Mouse (Mus musculus) gastrocnemius, postnatal 25 days (tissue): ENCODE data around the gene Gm8281. TPM values are rescaled to one million over a fixed set of nuclear protein-coding genes. Genes with fewer than 3 reads are reported as not detected.
"Not testable (repeated sequence)": the region's sequence is repeated elsewhere in the genome, so short reads cannot be mapped to it uniquely, and the experiment has no call there.

Experiments used
- DNase-seq: peaks from one replicate; pipeline ENCODE4 v3.0.0; 2022
- long read RNA-seq, 2 experiments: library from polyadenylated mRNA; stranded (forward); transcript quantifications; one replicate each; pipeline ENCODE4 v2.0.0; 2021
- total RNA-seq, 2 experiments: library from RNA; stranded (reverse); gene quantifications; 1 replicate in 1 of 2; 2 replicates in 1 of 2; pipeline ENCODE4 v1.2.3; 2021

The Gm8281 gene
- under 1 TPM in 1 of 2 experiments, not detected in 1; 0.20 TPM for total RNA-seq
- long read RNA-seq, experiment 1, partial matches to known transcripts: 0 of 1 reads
- long read RNA-seq, experiment 1, other reads (novel, unspliced or antisense): 1 of 1 reads
- long read RNA-seq, experiment 2: 0 reads

- peak; percentile 4 for DNase-seq
These were observed at the start of gene Gm8281 for GRCm38 (mm10) chr14:5070611-5071490. TSS of gene Gm8281 (plus strand) at chr14:5071040.

GRCm38 (mm10) chr14:5050329-5050728 is 20.5 kb upstream of the Gm8281 start, which contains the start of gene 4930555G01Rik:
TSS of gene 4930555G01Rik (plus strand) at chr14:5050629.
- DNase-seq: not testable (repeated sequence)

GRCm38 (mm10) chr14:5131219-5131618 is 60.4 kb downstream of the Gm8281 start, which contains the start of gene Gm8279:
TSS of gene Gm8279 (plus strand) at chr14:5131519.
- not testable (repeated sequence) for DNase-seq

Other genes starting within 250 kb of the Gm8281 start
- gene Gm3269, start 232.9 kb upstream of the Gm8281 start, total RNA-seq: not detected
- gene Gm3264, start 215.5 kb upstream of the Gm8281 start, total RNA-seq: 1 to 10 TPM in 1 of 2 experiments, not detected in 1; 1.6 TPM
- gene Gm3278, start 178.6 kb upstream of the Gm8281 start, total RNA-seq: not detected
- gene Gm8297, start 87.1 kb upstream of the Gm8281 start, total RNA-seq: not detected
- gene Gm3298, start 55.1 kb upstream of the Gm8281 start, total RNA-seq: not detected
- not detected for gene 4930555G01Rik, start 20.4 kb upstream of the Gm8281 start, total RNA-seq
- not detected for gene Gm8279, start 60.5 kb downstream of the Gm8281 start, total RNA-seq
- not detected for gene Gm3317, start 93.5 kb downstream of the Gm8281 start, total RNA-seq
- gene Gm8271, start 114.8 kb downstream of the Gm8281 start, total RNA-seq: not detected
- not detected for gene Gm3526, start 189.5 kb downstream of the Gm8281 start, total RNA-seq